Mouse (Mus musculus): ENCODE measurements around the gene Bcl7a. TPM values are rescaled to one million over a fixed set of nuclear protein-coding genes. Genes with fewer than 3 reads are reported as not detected.

Bcl7a gene
- 37.0 and 40.7 TPM in 2 replicates for polyA plus RNA-seq (2012; rRNA removed)

- DNase-seq (ENCODE audit: extremely low spot score in 1 of 2, low spot score in 1 of 2): peak; percentile 80 to 96
Measured at GRCm38 (mm10) chr5:123343707-123344627, at the start of gene Bcl7a. Bcl7a (plus strand) TSS chr5:123343834.

GRCm38 (mm10) chr5:123294653-123295052 is 49.0 kb upstream of the Bcl7a start:
- no peak for DNase-seq (ENCODE audit: extremely low spot score in 1 of 2, low spot score in 1 of 2)

GRCm38 (mm10) chr5:123296224-123296806 is 47.3 kb upstream of the Bcl7a start:
- no peak for DNase-seq (ENCODE audit: extremely low spot score in 1 of 2, low spot score in 1 of 2)

GRCm38 (mm10) chr5:123296972-123297754 is 46.5 kb upstream of the Bcl7a start:
- DNase-seq (ENCODE audit: extremely low spot score in 1 of 2, low spot score in 1 of 2): no peak

- no peak for DNase-seq (ENCODE audit: extremely low spot score in 1 of 2, low spot score in 1 of 2)
Measured at GRCm38 (mm10) chr5:123297830-123298229, 45.8 kb upstream of the Bcl7a start.

- DNase-seq (ENCODE audit: extremely low spot score in 1 of 2, low spot score in 1 of 2): no peak
Measured at GRCm38 (mm10) chr5:123298526-123298925, 45.1 kb upstream of the Bcl7a start.

GRCm38 (mm10) chr5:123300496-123301034 is 43.1 kb upstream of the Bcl7a start:
- DNase-seq (ENCODE audit: extremely low spot score in 1 of 2, low spot score in 1 of 2): no peak

- no peak for DNase-seq (ENCODE audit: extremely low spot score in 1 of 2, low spot score in 1 of 2)
Measured at GRCm38 (mm10) chr5:123301780-123302521, 41.7 kb upstream of the Bcl7a start.

GRCm38 (mm10) chr5:123307630-123308282 is 35.9 kb upstream of the Bcl7a start:
- no peak for DNase-seq (ENCODE audit: extremely low spot score in 1 of 2, low spot score in 1 of 2)

- no peak for DNase-seq (ENCODE audit: extremely low spot score in 1 of 2, low spot score in 1 of 2)
Measured at GRCm38 (mm10) chr5:123309816-123310215, 33.8 kb upstream of the Bcl7a start.

GRCm38 (mm10) chr5:123310221-123310620 is 33.4 kb upstream of the Bcl7a start:
- DNase-seq (ENCODE audit: extremely low spot score in 1 of 2, low spot score in 1 of 2): no peak

GRCm38 (mm10) chr5:123313058-123313630 is 30.5 kb upstream of the Bcl7a start:
- DNase-seq (ENCODE audit: extremely low spot score in 1 of 2, low spot score in 1 of 2): no peak

- no peak for DNase-seq (ENCODE audit: extremely low spot score in 1 of 2, low spot score in 1 of 2)
Measured at GRCm38 (mm10) chr5:123313851-123314380, 29.7 kb upstream of the Bcl7a start.

GRCm38 (mm10) chr5:123315219-123315866 is 28.3 kb upstream of the Bcl7a start:
- no peak for DNase-seq (ENCODE audit: extremely low spot score in 1 of 2, low spot score in 1 of 2)

- DNase-seq (ENCODE audit: extremely low spot score in 1 of 2, low spot score in 1 of 2): no peak
Measured at GRCm38 (mm10) chr5:123317992-123318391, 25.6 kb upstream of the Bcl7a start.

GRCm38 (mm10) chr5:123320136-123320535 is 23.5 kb upstream of the Bcl7a start:
- DNase-seq (ENCODE audit: extremely low spot score in 1 of 2, low spot score in 1 of 2): no peak

- no peak for DNase-seq (ENCODE audit: extremely low spot score in 1 of 2, low spot score in 1 of 2)
Measured at GRCm38 (mm10) chr5:123324242-123324641, 19.4 kb upstream of the Bcl7a start.

- peak in 1 of 2 experiments; percentile 42 for DNase-seq (ENCODE audit: extremely low spot score in 1 of 2, low spot score in 1 of 2)
Measured at GRCm38 (mm10) chr5:123326006-123326750, 17.5 kb upstream of the Bcl7a start.

Data from frontal cortex, adult 2 months (tissue).